Mouse (Mus musculus): ENCODE results near the gene Kctd3. TPM values are rescaled to one million over a fixed set of nuclear protein-coding genes. Genes with fewer than 3 reads are reported as not detected.

Gene Kctd3
- polyA plus RNA-seq, 1 experiment, result not detected

DNA sequence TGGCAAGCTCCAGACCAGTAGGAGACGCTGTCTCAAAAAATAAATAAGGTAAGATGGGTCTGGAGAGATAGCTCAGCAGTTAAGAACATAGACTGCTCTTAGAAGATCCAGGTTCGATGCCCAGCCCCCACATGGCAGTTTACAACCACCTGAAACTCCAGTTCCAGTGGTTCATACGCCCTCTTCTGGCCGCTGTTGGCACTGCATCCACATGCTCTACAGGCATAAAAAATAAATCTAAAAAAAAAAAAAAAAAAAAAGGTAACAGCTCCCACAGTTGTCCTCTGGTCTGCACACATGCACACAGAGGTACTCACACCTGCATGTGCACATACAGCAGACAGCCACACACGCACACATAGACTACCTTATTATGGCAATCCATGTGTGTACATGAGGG, 59.8 kb downstream of the Kctd3 start:
- H3K27ac ChIP-seq (ENCODE audit: insufficient read depth, low read depth, low read length), result no peak overlapping the region
- TF ChIP-seq CTCF (IDR thresholded peaks at IDR 0.05; ENCODE audit: insufficient read depth, low read depth, low read length), result peak; percentile 25; the same call in 1 of the 2 replicates
- TF ChIP-seq POLR2A (IDR thresholded peaks at IDR 0.05; ENCODE audit: insufficient read depth, low read depth, low read length), result no peak
- no peak overlapping the region for H3K4me3 ChIP-seq (ENCODE audit: insufficient read depth, low read depth, low read length)
- peaks cover 5% of the 10 kb centered on the region for H3K4me1 ChIP-seq (ENCODE audit: control insufficient read depth, insufficient read depth, low read length)
- 62% methylated on average over 5 of the region's 5 CpGs for WGBS

DNA sequence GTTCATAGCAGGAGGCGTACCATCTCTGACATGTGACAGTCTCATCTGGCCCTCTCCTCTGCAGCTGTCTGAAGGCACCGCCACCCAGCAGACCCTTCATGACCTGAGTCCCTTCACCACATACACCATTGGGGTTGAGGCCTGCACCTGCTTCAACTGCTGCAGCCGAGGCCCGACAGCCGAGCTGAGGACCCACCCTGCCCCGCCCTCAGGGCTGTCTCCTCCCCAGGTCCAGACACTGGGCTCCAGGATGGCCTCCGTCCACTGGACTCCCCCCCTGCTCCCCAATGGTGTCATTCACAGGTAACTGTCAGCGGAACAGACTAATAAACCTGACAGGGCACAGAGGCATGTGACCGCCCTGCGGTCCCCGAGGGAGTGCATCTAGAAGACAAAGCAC, 60.8 kb downstream of the Kctd3 start:
- Histone ChIP-seq H3K27ac (ENCODE audit: insufficient read depth, low read depth, low read length) (no peak overlapping the region), H3K4me3 (ENCODE audit: insufficient read depth, low read depth, low read length) (no peak overlapping the region), H3K4me1 (ENCODE audit: control insufficient read depth, insufficient read depth, low read length) (peaks cover 5% of the 10 kb centered on the region)
- no peak for TF ChIP-seq POLR2A (IDR thresholded peaks at IDR 0.05; ENCODE audit: insufficient read depth, low read depth, low read length)
- TF ChIP-seq CTCF (IDR thresholded peaks at IDR 0.05; ENCODE audit: insufficient read depth, low read depth, low read length), result no peak
- 94% methylated on average over 11 of the region's 11 CpGs for WGBS

DNA sequence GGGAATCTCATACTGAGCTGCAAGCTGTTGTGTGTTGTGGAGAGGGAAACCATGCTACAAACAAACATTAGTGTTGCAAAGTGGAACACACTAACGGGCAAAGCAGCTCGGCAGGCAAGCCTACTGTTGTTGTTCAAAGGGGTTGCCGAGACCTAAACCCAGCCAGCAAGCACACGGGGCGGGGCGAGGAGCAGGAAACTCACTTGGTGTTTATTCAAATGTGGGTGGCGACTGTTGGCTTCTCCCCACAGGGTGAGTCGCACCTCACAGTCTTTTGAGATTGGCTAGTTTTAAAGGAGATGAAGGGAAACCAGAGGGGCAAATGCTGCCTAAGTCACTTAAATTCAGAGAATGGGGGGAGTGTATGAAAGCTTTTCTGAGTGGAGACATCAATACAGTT, 62.3 kb downstream of the Kctd3 start:
- Histone ChIP-seq H3K4me3 (ENCODE audit: insufficient read depth, low read depth, low read length) (no peak overlapping the region), H3K27ac (ENCODE audit: insufficient read depth, low read depth, low read length) (no peak overlapping the region), H3K4me1 (ENCODE audit: control insufficient read depth, insufficient read depth, low read length) (peaks cover 5% of the 10 kb centered on the region)
- WGBS, result 44% methylated on average over 8 of the region's 8 CpGs
- TF ChIP-seq POLR2A (IDR thresholded peaks at IDR 0.05; ENCODE audit: insufficient read depth, low read depth, low read length), result no peak
- no peak for TF ChIP-seq CTCF (IDR thresholded peaks at IDR 0.05; ENCODE audit: insufficient read depth, low read depth, low read length)

DNA sequence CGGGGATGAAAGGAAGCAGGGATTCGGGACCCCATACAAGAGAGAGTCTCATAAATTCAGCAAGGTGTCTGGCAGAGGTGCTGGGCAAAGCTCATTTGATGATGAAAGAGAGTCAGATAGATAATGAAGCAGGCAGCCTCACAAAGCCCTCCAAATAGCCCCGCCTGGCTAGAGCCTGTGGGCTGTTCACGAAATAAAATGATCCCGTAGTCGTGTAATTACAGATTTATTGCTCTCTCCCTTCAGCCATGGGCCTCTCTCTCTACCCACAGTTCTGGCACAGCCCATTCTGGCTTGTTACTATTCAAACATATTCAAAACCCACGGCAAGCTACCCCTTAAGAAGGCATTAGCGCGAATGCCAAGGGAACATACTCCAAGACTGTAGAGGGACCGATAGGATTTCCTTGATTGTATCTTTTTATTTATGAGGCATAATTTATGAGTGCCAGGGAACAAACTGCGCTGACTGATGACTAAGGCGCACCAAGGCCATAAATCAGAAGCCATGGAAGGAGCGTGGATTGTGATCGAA, 70.3 kb downstream of the Kctd3 start:
- Histone ChIP-seq H3K27ac (ENCODE audit: insufficient read depth, low read depth, low read length) (no peak overlapping the region), H3K4me1 (ENCODE audit: control insufficient read depth, insufficient read depth, low read length) (no peaks in the 10 kb centered on the region), H3K4me3 (ENCODE audit: insufficient read depth, low read depth, low read length) (no peak overlapping the region)
- TF ChIP-seq POLR2A (IDR thresholded peaks at IDR 0.05; ENCODE audit: insufficient read depth, low read depth, low read length) (no peak), CTCF (IDR thresholded peaks at IDR 0.05; ENCODE audit: insufficient read depth, low read depth, low read length) (no peak)
- WGBS, result 65% methylated on average over 14 of the region's 14 CpGs

All from olfactory bulb, adult 2 months (tissue).